Mouse (Mus musculus) limb, embryonic 14.5 days (tissue): Measurements from ENCODE around the gene Zfp423. TPM values are rescaled to one million over a fixed set of nuclear protein-coding genes. Genes with fewer than 3 reads are reported as not detected.
A peak's percentile ranks its signal among the peaks of the same experiment; 100 is the strongest.

ENCODE experiments used
- ATAC-seq: fragments of 200-750 bp; cut with Nextera tagmentation; 2 replicates; pipeline ENCODE4 v1.8.0; 2017; ENCODE audit warnings: low read depth, moderate number of reproducible peaks, moderate TSS enrichment; ENCODE audit not compliant: low FRiP score
- DNase-seq: peaks from one replicate; pipeline ENCODE4 v3.0.0-alpha.2; 2015; ENCODE audit warnings: low spot score
- H3K27ac ChIP-seq: fragments of 300-500 bp; sonication (generic); replicated peaks from 2 replicates; pipeline ENCODE4 v1.5.1; 2014; ENCODE audit warnings: low read depth, mild to moderate bottlenecking, low read length, moderate library complexity, mixed read lengths
- H3K27me3 ChIP-seq: fragments of 300-500 bp; sonication (generic); 2 replicates; pipeline ENCODE4 v1.6.1; 2014; ENCODE audit warnings: low read length, mixed read lengths; ENCODE audit not compliant: control insufficient read depth, insufficient read depth
- H3K36me3 ChIP-seq: fragments of 300-500 bp; sonication (generic); 2 replicates; pipeline ENCODE4 v1.6.1; 2014; ENCODE audit warnings: mild to moderate bottlenecking, low read length, moderate library complexity, mixed read lengths; ENCODE audit not compliant: control insufficient read depth, insufficient read depth
- H3K4me1 ChIP-seq: fragments of 300-500 bp; sonication (generic); 2 replicates; pipeline ENCODE4 v1.6.1; 2014; ENCODE audit warnings: antibody characterized with exemption, low read length, mixed read lengths; ENCODE audit not compliant: control insufficient read depth, insufficient read depth
- H3K4me2 ChIP-seq: fragments of 300-500 bp; sonication (generic); replicated peaks from 2 replicates; pipeline ENCODE4 v1.6.1; 2014; ENCODE audit warnings: low read depth, mild to moderate bottlenecking, low read length, moderate library complexity; ENCODE audit not compliant: severe bottlenecking
- H3K4me3 ChIP-seq: fragments of 300-500 bp; sonication (generic); replicated peaks from 2 replicates; pipeline ENCODE4 v1.5.1; 2014; ENCODE audit warnings: low read length
- H3K9ac ChIP-seq: fragments of 300-500 bp; sonication (generic); 2 replicates; pipeline ENCODE4 v1.6.1; 2014; ENCODE audit warnings: mild to moderate bottlenecking, low read depth, low read length, moderate library complexity; ENCODE audit not compliant: severe bottlenecking
- H3K9me3 ChIP-seq: fragments of 300-500 bp; sonication (generic); 2 replicates; pipeline ENCODE4 v1.6.1; 2016; ENCODE audit warnings: low read length; ENCODE audit not compliant: control insufficient read depth
- POLR2A ChIP-seq: fragments of 200-500 bp; IDR thresholded peaks from 2 replicates; pipeline ENCODE4 v1.8.0; 2012; ENCODE audit warnings: inconsistent platforms, mild to moderate bottlenecking, moderate library complexity, borderline replicate concordance; ENCODE audit not compliant: insufficient read depth, insufficient read length; ENCODE audit errors: extremely low read depth
- WGBS: fragments of 180-500 bp; shearing (Covaris S2); extraction: QIAGEN DNeasy Blood & Tissue Kit; methylation state at CpG from one replicate; pipeline ENCODE4 v1.1.7; 2014; 5-methylcytosine and 5-hydroxymethylcytosine counted together
- polyA plus RNA-seq, 2 experiments: library from polyadenylated mRNA; depleted of rRNA in 1 of 2; stranded (reverse) in 1 of 2; unstranded in 1 of 2; fragments of >200 nt; fragmentation: Nextera tagmentation in 1 of 2; extraction: Ambion mirVana in 1 of 2; gene quantifications; 2 replicates each; pipeline versions ENCODE4 v1.2.1 to v1.2.3; 2012 to 2014

The Zfp423 gene
- polyA plus RNA-seq, 2 experiments = 24.4 to 46.4 TPM

GRCm38 (mm10) chr8:87640930-87641329, 318.5 kb downstream of the Zfp423 start:
- H3K36me3 ChIP-seq = no peaks in the 10 kb centered on the region
- ATAC-seq = no peak
- no peaks in the 10 kb centered on the region for H3K9me3 ChIP-seq
- TF ChIP-seq POLR2A = no peak
- no peaks in the 10 kb centered on the region for H3K27me3 ChIP-seq
- 49% methylated on average over 3 of the region's 3 CpGs for WGBS
- no peak overlapping the region for H3K9ac ChIP-seq
- DNase-seq = peak; percentile 67
- H3K4me1 ChIP-seq = peaks cover 8% of the 10 kb centered on the region
- no peak overlapping the region for H3K27ac ChIP-seq
- H3K4me2 ChIP-seq = no peak overlapping the region
- no peak overlapping the region for H3K4me3 ChIP-seq

DNA sequence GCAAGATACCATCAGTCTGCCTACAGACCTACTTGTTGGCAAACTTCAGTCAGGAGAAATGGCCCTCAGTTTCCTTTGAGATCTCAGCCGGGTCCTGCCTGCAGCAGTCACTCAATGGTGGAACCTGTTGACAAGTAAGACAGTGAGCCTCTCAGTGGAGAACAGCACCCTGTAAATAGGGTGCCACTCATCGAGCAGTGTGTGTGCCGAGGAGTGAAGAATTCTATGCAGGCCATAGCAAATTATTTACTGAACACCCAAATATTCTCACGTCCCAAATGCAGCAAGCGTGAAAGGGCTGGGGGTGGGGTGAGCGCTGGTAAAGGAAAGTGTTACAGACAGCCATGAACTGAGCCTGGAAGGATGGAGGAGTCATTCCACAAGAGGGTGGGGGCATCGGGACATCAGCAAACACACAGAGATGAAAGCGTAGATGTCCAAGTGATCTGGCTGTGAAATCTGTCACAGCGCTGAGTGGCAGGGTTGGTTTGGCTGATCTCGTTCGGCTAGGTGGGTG, 323.1 kb downstream of the Zfp423 start:
- H3K9me3 ChIP-seq = no peaks in the 10 kb centered on the region
- no peak overlapping the region for H3K9ac ChIP-seq
- no peak overlapping the region for H3K27ac ChIP-seq
- H3K27me3 ChIP-seq = no peaks in the 10 kb centered on the region
- ATAC-seq = no peak
- no peak for TF ChIP-seq POLR2A
- 82% methylated on average over 11 of the region's 11 CpGs for WGBS
- no peak overlapping the region for H3K4me2 ChIP-seq
- no peak for DNase-seq
- H3K36me3 ChIP-seq = no peaks in the 10 kb centered on the region
- no peak overlapping the region for H3K4me3 ChIP-seq
- no peaks in the 10 kb centered on the region for H3K4me1 ChIP-seq

- no peak for TF ChIP-seq POLR2A
- DNase-seq = no peak
- 87% methylated on average over 7 of the region's 7 CpGs for WGBS
Observed at GRCm38 (mm10) chr8:87631776-87632175, 327.6 kb downstream of the Zfp423 start.

GRCm38 (mm10) chr8:87629656-87630055, 329.7 kb downstream of the Zfp423 start:
- H3K4me3 ChIP-seq = no peak overlapping the region
- H3K36me3 ChIP-seq = no peaks in the 10 kb centered on the region
- H3K9ac ChIP-seq = no peak overlapping the region
- H3K27ac ChIP-seq = no peak overlapping the region
- no peaks in the 10 kb centered on the region for H3K4me1 ChIP-seq
- H3K4me2 ChIP-seq = no peak overlapping the region
- H3K27me3 ChIP-seq = no peaks in the 10 kb centered on the region
- no peak for ATAC-seq
- 35% methylated on average over 6 of the region's 6 CpGs for WGBS
- DNase-seq = no peak
- TF ChIP-seq POLR2A = no peak
- no peaks in the 10 kb centered on the region for H3K9me3 ChIP-seq

More at GRCm38 (mm10) chr8:87631776-87632175, 327.6 kb downstream of the Zfp423 start:
- Histone ChIP-seq H3K27ac (no peak overlapping the region), H3K9ac (no peak overlapping the region), H3K4me3 (no peak overlapping the region), H3K27me3 (no peaks in the 10 kb centered on the region), H3K4me1 (no peaks in the 10 kb centered on the region), H3K4me2 (no peak overlapping the region), H3K9me3 (no peaks in the 10 kb centered on the region), H3K36me3 (no peaks in the 10 kb centered on the region)
- ATAC-seq = no peak

DNA sequence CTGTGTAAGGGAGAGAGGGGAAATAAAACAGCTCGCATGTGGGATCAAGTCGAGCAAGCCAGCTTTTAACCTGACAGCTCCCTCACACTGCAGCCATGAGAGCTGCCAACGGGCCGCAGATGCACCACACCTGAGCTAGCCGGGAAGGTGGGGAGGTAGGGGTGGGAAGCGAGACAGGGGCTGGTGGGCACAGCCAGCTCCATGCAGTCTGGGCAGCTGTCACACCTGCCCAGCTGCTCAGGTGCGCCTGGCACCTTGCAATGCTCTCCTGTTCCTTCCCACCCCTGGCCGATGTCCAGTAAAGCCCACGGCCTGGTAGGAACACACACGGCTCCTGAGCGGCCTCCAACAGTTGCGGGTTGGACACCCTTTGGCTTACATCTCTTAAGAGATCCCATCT, 338.2 kb downstream of the Zfp423 start:
- ATAC-seq (no peak), DNase-seq (no peak)
- WGBS = 79% methylated on average over 12 of the region's 12 CpGs
- H3K27me3 ChIP-seq = no peaks in the 10 kb centered on the region
- no peaks in the 10 kb centered on the region for H3K4me1 ChIP-seq
- no peak for TF ChIP-seq POLR2A
- H3K4me3 ChIP-seq = no peak overlapping the region
- no peak overlapping the region for H3K4me2 ChIP-seq
- no peaks in the 10 kb centered on the region for H3K9me3 ChIP-seq
- H3K9ac ChIP-seq = no peak overlapping the region
- H3K36me3 ChIP-seq = no peaks in the 10 kb centered on the region
- no peak overlapping the region for H3K27ac ChIP-seq

- Histone ChIP-seq H3K9me3 (no peaks in the 10 kb centered on the region), H3K27me3 (no peaks in the 10 kb centered on the region), H3K4me1 (no peaks in the 10 kb centered on the region), H3K4me3 (no peak overlapping the region), H3K4me2 (no peak overlapping the region), H3K9ac (no peak overlapping the region), H3K27ac (no peak overlapping the region), H3K36me3 (no peaks in the 10 kb centered on the region)
- ATAC-seq (no peak), DNase-seq (no peak)
- no peak for TF ChIP-seq POLR2A
- 67% methylated on average over 6 of the region's 6 CpGs for WGBS
Observed at GRCm38 (mm10) chr8:87620225-87620624, 339.2 kb downstream of the Zfp423 start.
